Mouse (Mus musculus) lung, embryonic 16.5 days (tissue): ENCODE data around the gene Tifab. TPM values are rescaled to one million over a fixed set of nuclear protein-coding genes. Genes with fewer than 3 reads are reported as not detected.
A peak's percentile ranks its signal among the peaks of the same experiment; 100 is the strongest.

ENCODE experiments used
- ATAC-seq: fragments of 200-750 bp; cut with Nextera tagmentation; 2 replicates; pipeline ENCODE4 v1.8.0; 2017; ENCODE audit warnings: low read depth, mild to moderate bottlenecking, moderate library complexity
- H3K27ac ChIP-seq: fragments of 300-500 bp; sonication (generic); 2 replicates; pipeline ENCODE4 v1.5.1; 2014; ENCODE audit warnings: mild to moderate bottlenecking, control low read depth, low read length
- H3K27me3 ChIP-seq: fragments of 300-500 bp; sonication (generic); 2 replicates; pipeline ENCODE4 v1.6.1; 2014; ENCODE audit warnings: low read depth, low read length, mixed read lengths; ENCODE audit not compliant: control insufficient read depth, insufficient read depth
- H3K36me3 ChIP-seq: fragments of 300-500 bp; sonication (generic); 2 replicates; pipeline ENCODE4 v1.6.1; 2014; ENCODE audit warnings: low read length; ENCODE audit not compliant: control insufficient read depth, insufficient read depth
- H3K4me1 ChIP-seq: fragments of 300-500 bp; sonication (generic); replicated peaks from 2 replicates; pipeline ENCODE4 v1.6.1; 2014; ENCODE audit warnings: low read length, mixed read lengths; ENCODE audit not compliant: control insufficient read depth, insufficient read depth
- H3K4me2 ChIP-seq: fragments of 300-500 bp; sonication (generic); 2 replicates; pipeline ENCODE4 v1.6.1; 2014; ENCODE audit warnings: low read depth, low read length, control low read depth
- H3K4me3 ChIP-seq: fragments of 300-500 bp; sonication (generic); 2 replicates; pipeline ENCODE4 v1.5.1; 2014; ENCODE audit warnings: mild to moderate bottlenecking, low read length, control low read depth
- H3K9ac ChIP-seq: fragments of 300-500 bp; sonication (generic); 2 replicates; pipeline ENCODE4 v1.6.1; 2014; ENCODE audit warnings: low read length, control low read depth
- H3K9me3 ChIP-seq: fragments of 300-500 bp; sonication (generic); 2 replicates; pipeline ENCODE4 v1.6.1; 2016; ENCODE audit warnings: low read length; ENCODE audit not compliant: control insufficient read depth
- WGBS: fragments of 180-500 bp; shearing (Covaris S2); extraction: QIAGEN DNeasy Blood & Tissue Kit; methylation state at CpG from one replicate; pipeline ENCODE4 v1.1.7; 2014; 5-methylcytosine and 5-hydroxymethylcytosine counted together
- polyA plus RNA-seq: library from polyadenylated mRNA; unstranded; fragments of >200 nt; fragmentation: Nextera tagmentation; extraction: Ambion mirVana; gene quantifications from 2 replicates; pipeline ENCODE4 v1.2.1, GENCODE M21; 2015

The Tifab gene
- polyA plus RNA-seq: 4.0 and 4.8 TPM in 2 replicates

DNA sequence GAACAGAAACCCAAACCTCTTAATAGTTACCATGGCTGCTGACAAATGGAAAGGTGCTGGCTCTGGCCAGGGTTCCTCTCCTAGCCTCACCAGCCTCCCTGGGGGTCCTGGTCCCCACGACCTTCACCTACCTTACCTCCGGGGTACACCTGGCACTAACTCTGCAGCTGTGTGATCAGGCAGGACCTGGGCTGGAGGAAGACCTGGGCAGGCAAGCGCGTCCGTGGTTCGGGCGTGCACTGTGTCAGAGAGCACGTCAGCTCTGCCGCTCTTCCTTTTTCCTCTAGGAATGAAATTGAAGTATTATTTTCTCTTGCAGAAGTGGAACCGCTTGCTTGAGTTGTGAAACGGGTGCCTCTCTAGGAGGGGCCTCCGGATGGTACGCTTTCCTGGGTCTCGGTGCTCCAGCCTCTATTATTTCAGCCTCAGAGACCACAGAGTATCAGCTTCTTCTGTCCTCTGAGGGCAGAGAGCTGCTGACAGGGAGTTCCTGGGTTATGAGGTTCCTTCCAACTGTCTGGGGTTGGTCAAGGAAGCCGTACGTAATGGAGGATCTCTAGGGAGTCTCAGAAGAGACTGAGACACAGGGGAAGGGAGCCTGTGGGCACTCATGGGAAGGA, at the start of gene Tifab:
Gene Tifab, minus strand, starts transcription at position 470 of the 620 bp plus-strand sequence.
- Histone ChIP-seq H3K27me3 (no peaks in the 10 kb centered on the region), H3K9ac (no peak within 1 kb of the TSS), H3K4me1 (no peaks in the 10 kb centered on the region), H3K36me3 (no peaks in the 10 kb centered on the region), H3K4me2 (no peak within 1 kb of the TSS), H3K9me3 (no peaks in the 10 kb centered on the region), H3K4me3 (no peak within 1 kb of the TSS; the same call in 1 of the 2 replicates), H3K27ac (no peak within 1 kb of the TSS)
- 80% methylated on average over 16 of the region's 16 CpGs for WGBS
- ATAC-seq: no peak

DNA sequence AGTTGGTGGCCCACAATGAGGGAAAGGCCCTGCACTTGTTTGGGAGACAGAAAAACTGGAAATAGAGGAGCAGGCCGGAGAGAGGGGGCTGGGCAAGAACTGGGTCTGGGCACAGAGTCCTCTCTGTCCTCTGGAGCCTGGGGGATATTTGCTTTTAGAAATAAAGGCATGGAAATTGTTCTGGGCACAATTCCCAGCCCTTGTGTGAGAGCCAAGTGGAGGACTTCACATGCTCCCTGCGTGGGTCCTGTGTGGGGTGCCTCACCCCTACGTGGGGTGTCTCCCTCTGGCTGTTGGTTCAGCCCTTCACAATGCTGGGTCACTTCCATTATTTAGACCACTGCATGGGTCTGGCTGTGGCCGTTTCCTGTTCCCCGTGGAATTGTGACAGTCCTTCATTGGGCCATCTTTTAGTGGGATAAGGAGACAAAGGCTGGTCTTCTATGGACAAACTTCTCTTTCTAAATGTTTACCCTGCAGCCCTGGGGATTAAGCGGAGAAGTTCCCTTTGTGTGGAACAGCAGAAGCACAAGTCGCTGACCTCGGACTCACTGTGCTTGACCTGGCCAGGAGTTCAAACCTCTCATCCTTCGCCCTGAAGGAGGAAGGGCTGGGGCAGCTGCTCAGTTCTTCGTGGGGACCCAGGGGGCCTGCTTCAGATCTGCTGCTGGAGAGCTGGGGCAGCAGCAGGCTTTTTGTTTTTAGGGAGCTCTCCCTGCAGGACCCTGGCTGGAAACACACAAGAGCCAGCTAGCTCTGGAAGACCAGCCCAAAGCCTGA, 47.7 kb upstream of the Tifab start:
- H3K36me3 ChIP-seq: no peaks in the 10 kb centered on the region
- peaks cover 23% of the 10 kb centered on the region for H3K4me1 ChIP-seq
- peaks cover 37% of the 10 kb centered on the region for H3K27me3 ChIP-seq
- no peak overlapping the region for H3K27ac ChIP-seq
- no peak overlapping the region for H3K4me2 ChIP-seq
- ATAC-seq: peak; percentile 58
- WGBS: 14% methylated on average over 10 of the region's 10 CpGs
- no peaks in the 10 kb centered on the region for H3K9me3 ChIP-seq
- H3K4me3 ChIP-seq: no peak overlapping the region
- no peak overlapping the region for H3K9ac ChIP-seq

DNA sequence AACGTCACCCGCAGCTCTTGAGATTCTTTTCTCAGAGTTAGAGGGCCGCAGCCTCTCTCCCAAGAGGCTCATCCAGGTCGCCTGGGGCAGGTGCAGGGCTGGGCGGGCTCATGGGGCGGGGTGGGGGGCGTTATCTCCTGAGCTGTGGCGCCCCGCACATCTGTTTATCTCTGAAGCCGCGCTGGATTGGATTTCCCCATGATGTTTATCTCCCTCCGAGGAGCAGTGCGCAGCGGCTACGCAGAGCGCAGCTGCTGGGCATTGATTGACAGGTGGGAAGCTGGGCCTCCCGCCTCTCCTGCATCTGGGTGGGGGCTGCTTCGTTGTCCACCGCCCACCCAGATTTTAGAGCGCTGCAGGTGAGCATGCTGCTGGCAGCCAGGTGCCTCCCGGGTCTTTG, 44.9 kb upstream of the Tifab start:
- no peak overlapping the region for H3K4me2 ChIP-seq
- H3K9me3 ChIP-seq: no peaks in the 10 kb centered on the region
- 12% methylated on average over 21 of the region's 21 CpGs for WGBS
- H3K4me1 ChIP-seq: peaks cover 27% of the 10 kb centered on the region
- H3K9ac ChIP-seq: no peak overlapping the region
- peaks cover 38% of the 10 kb centered on the region for H3K27me3 ChIP-seq
- H3K36me3 ChIP-seq: no peaks in the 10 kb centered on the region
- ATAC-seq: no peak
- no peak overlapping the region for H3K27ac ChIP-seq
- H3K4me3 ChIP-seq: no peak overlapping the region

DNA sequence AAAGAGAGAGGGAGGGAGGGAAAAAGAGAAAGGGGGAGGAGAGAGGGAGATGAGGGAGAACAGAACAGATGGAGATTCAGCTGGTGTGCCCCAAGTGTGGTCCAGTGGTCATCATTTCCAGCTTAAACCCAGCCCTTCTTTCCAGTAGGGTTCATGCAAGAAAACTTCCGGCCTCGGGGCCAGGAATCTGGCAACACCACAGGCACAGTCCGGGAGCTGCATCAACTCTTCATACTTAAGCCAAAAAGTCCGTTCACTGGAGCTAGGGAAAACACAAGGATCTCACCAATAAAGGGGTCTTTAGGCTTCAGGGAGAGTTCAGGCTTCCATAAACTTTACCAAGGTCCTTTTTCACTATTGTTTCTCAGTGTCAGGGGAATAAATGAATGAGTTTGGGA, 44.2 kb upstream of the Tifab start:
- H3K4me2 ChIP-seq: no peak overlapping the region
- no peak for ATAC-seq
- H3K9ac ChIP-seq: no peak overlapping the region
- no peaks in the 10 kb centered on the region for H3K36me3 ChIP-seq
- no peak overlapping the region for H3K27ac ChIP-seq
- H3K27me3 ChIP-seq: peaks cover 36% of the 10 kb centered on the region
- 9% methylated on average over 4 of the region's 4 CpGs for WGBS
- no peaks in the 10 kb centered on the region for H3K9me3 ChIP-seq
- H3K4me1 ChIP-seq: peaks cover 27% of the 10 kb centered on the region
- no peak overlapping the region for H3K4me3 ChIP-seq

DNA sequence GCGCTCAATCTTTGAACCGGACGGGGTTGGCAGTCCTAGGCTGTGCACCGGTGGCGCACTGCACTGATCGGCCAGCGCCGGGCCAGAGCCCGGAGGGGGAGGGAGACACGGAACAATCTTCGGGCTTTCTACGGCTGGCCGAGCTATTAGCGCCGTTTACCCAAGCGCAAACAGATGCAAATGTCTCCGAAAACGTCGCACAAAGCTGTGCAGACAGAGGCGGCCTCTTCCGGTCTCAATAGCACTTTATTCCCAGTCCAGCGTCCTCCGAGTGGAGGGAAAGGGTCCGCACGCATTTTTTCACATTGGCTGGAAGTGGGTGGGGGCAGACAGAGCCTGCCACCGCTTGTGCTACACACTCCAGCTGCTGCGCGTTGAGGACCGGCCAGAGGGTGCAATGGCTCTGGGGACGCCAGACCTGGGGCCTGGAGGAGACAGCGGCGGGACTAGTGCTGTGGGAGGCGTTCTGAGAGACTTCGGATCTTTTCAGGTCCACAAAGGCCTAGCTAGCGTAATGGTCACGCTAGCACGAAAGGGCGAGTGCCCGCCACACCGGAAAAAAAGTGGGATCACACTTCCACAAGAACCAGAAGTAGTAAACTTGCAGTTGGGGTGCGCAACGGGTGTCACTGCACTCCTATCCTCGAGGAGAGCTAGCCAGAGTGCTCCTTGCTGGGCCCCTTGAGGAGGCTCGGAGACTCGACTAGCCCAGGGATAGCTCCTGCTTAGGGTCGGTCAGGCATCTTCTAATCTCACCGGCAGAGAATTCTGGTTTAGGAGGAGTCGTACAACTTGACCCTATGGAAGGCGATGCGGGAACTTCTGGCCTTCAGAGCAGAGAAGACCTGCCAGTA, 43.5 kb upstream of the Tifab start:
- H3K4me1 ChIP-seq: peaks cover 27% of the 10 kb centered on the region
- peaks cover 36% of the 10 kb centered on the region for H3K27me3 ChIP-seq
- peak overlapping the region; percentile 45 for H3K4me3 ChIP-seq
- WGBS: 5% methylated on average over 50 of the region's 50 CpGs
- peak; percentile 37; the same call in 1 of the 2 replicates for ATAC-seq
- H3K36me3 ChIP-seq: no peaks in the 10 kb centered on the region
- H3K9ac ChIP-seq: no peak overlapping the region
- H3K27ac ChIP-seq: no peak overlapping the region
- H3K9me3 ChIP-seq: no peaks in the 10 kb centered on the region
- peak overlapping the region; percentile 78 for H3K4me2 ChIP-seq

DNA sequence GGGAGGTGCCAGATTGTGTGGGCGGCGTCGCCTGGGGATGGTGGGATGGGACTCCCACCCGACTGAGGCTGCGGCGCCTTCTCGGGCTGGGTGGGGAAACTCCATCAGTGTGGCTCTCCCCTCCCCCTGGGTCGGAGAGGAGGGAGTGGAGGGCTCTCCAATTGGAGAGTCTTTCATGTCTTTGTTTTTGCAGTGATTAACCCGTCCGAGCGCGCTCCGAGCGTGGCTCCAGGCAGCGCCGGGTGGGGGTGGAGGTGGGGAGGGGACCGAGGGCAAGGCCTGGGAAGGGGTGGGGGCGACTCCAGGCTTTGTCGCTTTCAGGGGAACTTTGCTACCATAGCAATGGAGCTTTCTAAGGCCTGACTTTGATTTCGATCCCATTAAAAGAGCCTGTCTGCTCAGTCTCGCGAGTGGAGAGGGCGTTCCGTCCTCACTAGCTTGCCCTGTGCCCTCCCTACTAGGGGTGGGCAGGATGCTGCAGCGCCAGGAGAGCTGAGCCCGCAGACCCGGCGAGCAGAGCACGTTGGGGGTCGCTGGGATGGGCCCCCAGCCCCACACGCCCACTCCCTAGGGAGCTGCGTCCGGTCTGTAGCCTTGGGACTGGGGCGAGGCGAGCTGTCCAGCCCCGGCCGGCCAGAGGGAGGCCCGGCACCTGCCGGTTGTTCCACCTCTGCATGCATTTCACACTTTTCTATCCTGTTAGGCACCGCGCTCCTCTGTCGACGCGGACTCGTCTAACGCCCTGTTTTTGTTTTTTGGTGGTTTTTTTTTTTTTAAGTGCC, 42.6 kb upstream of the Tifab start:
- H3K36me3 ChIP-seq: no peaks in the 10 kb centered on the region
- H3K4me3 ChIP-seq: peak overlapping the region; percentile 45
- H3K27me3 ChIP-seq: peaks cover 31% of the 10 kb centered on the region
- H3K9ac ChIP-seq: peak overlapping the region; percentile 48
- ATAC-seq: peak; percentile 63
- H3K4me1 ChIP-seq: peaks cover 24% of the 10 kb centered on the region
- peak overlapping the region; percentile 78 for H3K4me2 ChIP-seq
- H3K9me3 ChIP-seq: no peaks in the 10 kb centered on the region
- H3K27ac ChIP-seq: no peak overlapping the region
- under 1% methylated on average over 46 of the region's 46 CpGs for WGBS

DNA sequence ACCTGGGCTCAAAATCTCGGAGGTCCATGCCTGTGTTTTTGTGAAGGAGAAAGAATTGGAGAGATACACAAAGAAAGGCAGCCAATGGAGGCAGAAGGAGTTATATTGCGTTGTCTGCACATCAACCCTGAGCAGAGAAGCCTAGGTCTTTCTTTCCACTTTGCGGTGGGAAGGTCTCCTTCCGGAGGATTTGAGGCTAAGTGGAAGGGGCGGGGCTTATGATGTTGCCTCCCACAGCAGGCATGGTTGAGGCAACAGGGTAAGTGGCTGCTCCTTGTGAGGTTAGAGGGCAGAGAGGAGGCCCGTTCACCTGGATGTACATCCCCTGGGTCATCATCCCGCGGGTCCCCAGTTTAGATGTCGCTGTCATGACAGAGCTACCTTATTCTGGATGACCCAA, 40.6 kb upstream of the Tifab start:
- Histone ChIP-seq H3K27me3 (peaks cover 28% of the 10 kb centered on the region), H3K36me3 (no peaks in the 10 kb centered on the region), H3K9ac (no peak overlapping the region), H3K9me3 (no peaks in the 10 kb centered on the region), H3K27ac (no peak overlapping the region), H3K4me1 (peaks cover 14% of the 10 kb centered on the region), H3K4me2 (no peak overlapping the region), H3K4me3 (no peak overlapping the region)
- WGBS: 58% methylated on average over 9 of the region's 9 CpGs
- ATAC-seq: no peak

DNA sequence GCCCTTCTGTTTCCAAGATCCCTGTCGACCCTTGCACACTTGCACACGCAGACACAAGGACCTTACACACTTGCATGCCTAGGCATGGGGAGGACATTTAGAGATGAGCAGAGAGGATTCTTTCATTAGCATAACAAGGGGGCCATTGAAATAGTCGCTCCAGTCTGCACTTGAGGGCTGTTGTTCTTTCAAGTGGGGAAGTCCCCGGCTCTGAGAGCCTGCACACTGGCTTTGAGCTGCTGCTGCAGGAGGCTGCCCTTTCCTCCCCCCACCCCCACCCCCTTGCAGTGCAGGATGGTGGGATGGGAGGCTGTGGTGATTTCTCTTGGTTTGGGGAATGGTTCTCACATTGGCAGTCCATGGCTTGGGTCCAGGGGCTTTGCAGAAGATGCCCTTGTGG, 37.4 kb upstream of the Tifab start:
- WGBS: 17% methylated on average over 4 of the region's 4 CpGs
- ATAC-seq: peak; percentile 38; the same call in 1 of the 2 replicates

More for the DNA sequence above, 37.4 kb upstream of the Tifab start:
- no peak overlapping the region for H3K27ac ChIP-seq
- no peaks in the 10 kb centered on the region for H3K36me3 ChIP-seq
- H3K4me2 ChIP-seq: no peak overlapping the region
- peaks cover 3% of the 10 kb centered on the region for H3K27me3 ChIP-seq
- no peak overlapping the region for H3K9ac ChIP-seq
- peaks cover 3% of the 10 kb centered on the region for H3K4me1 ChIP-seq
- no peak overlapping the region for H3K4me3 ChIP-seq
- H3K9me3 ChIP-seq: no peaks in the 10 kb centered on the region; the same call in 1 of the 2 replicates
